Mouse (Mus musculus) hindlimb bud, embryonic 11.5 days (tissue): Measurements from ENCODE around the gene BC024063.
"Not testable (repeated sequence)": the region's sequence is repeated elsewhere in the genome, so short reads cannot be mapped to it uniquely, and the experiment has no call there.

Source experiments
- DNase-seq: peaks from one replicate; pipeline ENCODE4 v3.0.0-alpha.2; 2012; ENCODE audit warnings: low read depth, low spot score; ENCODE audit errors: extremely low spot score

Gene BC024063

DNA sequence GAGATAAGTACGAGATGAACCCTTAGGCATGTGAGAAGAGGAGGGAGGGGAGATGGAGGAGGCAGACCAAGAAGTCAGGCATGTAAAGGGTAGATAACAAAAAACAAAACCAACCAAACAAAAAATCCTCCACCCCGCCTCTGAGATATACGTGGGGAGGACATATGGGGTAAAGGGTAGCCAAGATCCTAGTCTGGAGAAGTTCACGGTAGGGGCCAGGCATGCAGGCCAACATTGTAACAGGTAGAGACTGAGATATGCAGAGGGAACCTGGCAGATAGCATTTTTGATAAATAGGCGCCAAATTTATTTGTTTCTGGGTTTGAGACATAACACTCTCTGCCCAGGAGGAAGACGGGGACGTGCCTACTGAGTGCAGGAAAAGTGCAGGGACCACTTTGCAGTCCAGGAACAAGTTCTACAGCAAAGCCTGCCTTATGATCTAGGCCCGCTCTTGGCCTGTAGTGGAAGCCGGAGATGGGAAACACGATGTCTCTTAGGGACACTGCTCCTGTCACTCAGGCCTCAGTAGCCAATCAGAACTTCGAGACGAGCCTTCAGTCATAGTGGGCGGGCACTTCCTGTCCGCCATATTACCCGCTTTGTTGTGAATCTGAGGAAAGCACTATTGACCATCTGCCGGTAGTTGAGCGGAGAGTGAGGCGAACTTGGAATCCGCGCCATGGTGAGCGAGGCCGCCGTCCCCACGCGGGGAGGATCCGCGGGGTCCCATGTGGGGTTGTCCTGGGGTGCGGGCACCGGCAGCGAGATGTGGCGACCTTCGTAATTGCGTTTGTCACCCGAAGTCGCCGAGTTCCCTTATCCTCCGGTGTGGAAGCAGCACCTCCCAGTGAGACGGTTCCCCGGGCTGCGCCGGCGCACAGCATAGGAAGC, at the start of gene BC024063:
TSS of gene BC024063 (plus strand) at position 626 of the 894 bp plus-strand sequence.
- DNase-seq: peak; percentile 42

DNA sequence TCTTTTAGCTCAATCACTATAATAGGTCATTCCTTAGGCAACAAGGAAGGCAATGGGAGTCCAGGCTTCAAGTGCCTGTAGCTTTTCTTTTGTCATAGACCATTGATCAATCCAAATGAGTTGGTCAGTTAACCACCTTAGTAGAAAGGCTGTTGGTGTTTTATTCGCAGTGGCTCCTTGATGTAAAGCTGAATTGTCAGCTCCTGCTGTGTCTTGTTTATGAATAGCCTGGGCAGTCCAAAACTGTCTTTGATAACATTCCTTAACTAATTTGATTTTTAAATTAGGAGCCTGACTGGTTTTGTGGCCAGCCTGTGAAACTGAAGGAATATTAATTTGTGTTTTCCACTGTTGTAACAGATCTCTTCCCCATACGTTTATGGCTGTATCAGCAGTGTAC, 41.0 kb upstream of the BC024063 start:
- no peak for DNase-seq

DNA sequence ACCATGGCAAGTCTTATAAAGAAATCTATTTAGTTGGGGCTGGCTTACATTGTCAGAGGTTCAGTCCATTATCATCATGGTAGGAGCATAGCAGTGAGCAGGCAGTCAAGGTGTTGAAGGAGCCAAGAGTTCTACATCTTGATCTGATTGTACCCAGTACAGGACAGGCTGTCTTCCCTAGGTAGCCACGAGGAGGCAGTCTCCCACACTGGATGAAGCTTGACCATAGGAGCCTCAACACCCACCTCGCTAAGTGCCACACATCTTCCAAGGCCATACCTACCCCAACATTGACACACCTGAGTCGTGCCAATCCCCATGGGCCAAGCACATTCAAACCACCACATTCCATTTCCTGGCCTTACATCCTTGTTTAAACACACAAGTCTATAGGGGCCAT, 36.5 kb upstream of the BC024063 start:
- DNase-seq: no peak

DNA sequence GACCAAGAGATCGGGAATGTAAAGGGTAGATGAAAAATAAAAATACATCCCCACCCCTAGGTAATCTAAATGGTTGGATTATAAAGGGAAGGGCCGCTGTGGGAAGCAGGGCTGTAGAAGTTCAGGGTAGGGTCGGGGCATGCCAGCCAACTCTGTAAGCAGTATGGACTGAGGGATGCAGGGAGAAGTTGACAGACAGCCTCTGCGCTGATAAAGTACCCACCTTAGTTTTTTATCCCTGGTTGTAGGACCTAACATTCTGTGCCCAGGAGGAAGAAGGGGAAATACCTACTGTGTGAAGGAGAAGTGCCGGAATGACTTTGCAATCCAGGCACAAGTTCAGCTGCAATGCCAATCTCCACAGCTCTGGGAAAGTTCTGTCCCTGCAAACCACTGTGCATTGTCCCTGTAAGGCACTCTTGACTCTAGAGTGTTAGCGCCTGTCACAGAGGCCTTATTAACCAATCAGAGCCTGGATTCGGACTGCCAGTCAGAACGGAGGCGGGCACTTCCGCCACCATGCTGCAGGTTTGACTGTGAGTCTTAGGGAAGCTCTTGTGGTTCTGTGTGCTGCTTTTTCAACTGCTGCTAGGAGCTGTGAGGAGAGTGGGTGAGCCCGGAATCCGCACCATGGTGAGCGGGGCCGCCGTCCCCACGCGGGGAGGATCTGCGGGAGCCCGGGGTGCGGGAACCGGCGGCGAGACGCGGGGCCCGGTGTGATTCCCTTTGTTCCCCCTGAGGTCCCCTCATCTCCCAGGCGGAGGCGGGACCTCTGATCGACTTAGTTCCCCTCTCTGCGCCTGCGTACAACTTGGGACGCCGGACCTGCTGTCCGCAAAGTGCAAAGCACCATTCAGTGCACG, 35.3 kb upstream of the BC024063 start, which contains the start of gene Zfp873:
TSS of gene Zfp873 (plus strand) at position 527 of the 863 bp plus-strand sequence.
- DNase-seq: peak; percentile 77

DNA sequence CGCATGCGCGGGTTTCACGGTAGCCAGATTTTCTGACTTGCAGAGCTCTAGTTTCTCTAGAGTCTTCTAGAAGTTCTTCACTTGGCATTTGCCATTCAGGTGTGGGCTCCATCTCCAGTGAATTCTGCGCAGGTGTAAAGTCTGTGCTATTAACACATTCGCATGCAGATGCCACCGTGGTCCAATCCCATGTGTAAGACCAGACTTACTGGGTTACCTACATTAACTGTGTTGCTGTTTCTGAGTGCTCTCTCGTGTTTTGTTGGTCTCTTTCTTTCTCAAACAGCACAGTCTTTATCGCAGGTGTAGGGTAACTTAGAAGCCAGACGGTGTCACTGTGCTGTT, 34.7 kb upstream of the BC024063 start:
- peak; percentile 92 for DNase-seq

DNA sequence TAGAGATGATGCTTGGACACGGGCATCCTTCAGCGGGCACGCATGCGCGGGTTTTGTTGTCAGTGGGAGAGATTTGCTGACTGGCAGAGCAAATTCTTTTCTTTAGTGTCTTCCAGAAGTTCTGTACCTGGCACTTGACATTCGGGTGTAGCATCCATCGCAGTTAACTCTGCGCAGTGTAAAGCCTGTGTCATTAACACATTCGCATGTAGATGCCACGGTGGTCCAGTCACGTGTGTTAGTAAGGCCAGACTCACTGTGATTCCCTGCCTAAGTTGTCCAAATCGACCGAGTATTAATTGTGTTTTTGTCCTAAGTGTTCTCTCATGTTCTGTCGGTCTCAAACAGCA, 444 bp downstream of the BC024063 start:
- not testable (repeated sequence) for DNase-seq

DNA sequence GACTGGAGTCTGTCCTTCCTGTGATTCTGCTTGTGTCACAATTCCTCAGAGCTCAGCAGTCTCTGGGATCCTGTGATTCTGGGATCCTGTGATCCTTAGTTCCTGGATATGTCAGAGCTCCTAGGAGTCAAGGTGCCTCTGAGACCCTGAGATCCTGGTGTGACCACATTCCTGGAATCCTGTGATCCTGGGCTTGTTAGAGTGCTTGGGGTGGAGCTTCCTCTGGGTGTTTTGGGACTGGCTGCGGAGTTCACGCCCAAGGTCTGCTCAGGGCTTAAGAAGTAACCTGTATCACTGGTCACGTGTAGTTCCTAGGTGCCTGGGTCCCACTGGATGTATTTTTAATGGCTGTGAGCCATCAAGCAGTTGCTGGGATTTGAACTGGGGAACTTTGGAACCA, 34.1 kb downstream of the BC024063 start:
- no peak for DNase-seq

DNA sequence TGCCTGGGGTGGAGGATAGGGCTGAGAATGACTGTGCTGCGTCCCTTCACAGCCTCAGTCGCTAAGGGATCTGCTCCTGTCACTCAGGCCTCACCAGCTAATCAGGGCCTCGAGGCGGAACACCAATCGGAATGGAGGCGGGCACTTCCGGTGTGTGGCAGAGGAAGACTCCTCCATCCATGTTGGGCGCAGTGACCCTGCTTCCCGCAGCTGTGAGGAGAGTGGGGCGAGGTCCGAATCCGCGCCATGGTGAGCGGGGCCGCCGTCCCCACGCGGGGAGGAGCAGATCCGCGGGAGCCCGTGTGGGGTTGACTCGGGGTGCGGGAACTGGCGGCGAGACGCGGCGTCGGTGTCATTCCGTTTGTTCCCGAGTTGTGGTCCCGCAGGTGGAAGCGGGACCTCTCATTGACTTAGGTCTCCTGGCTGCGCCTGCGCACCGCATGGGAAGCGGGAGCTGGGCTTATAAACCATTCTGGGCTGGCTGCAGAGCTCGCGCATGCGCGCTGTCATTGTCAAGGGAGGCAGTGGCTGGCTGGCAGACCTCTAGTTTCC, 44.8 kb downstream of the BC024063 start, which contains the start of gene AU041133:
TSS of gene AU041133 (plus strand) at position 164 of the 552 bp plus-strand sequence.
- DNase-seq: peak; percentile 58

DNA sequence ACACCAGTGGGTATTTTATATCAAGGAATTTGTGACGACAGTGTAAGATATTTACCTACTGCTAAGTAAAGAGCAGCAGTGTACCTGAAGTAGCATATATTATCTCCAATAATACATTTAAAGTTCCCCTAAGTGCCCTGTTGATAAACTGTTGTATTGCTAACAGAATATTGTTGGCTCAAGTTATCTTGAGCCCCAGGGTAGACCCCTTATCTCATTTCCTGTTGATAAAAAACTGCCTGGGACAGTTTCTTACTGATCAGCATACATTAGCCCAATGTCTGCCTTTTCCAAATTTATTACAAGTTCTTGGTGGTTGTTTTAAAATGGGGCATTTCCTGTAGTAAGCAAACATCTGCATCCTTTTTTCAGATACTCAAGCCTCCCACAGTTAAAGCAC, 62.1 kb downstream of the BC024063 start:
- DNase-seq: no peak

DNA sequence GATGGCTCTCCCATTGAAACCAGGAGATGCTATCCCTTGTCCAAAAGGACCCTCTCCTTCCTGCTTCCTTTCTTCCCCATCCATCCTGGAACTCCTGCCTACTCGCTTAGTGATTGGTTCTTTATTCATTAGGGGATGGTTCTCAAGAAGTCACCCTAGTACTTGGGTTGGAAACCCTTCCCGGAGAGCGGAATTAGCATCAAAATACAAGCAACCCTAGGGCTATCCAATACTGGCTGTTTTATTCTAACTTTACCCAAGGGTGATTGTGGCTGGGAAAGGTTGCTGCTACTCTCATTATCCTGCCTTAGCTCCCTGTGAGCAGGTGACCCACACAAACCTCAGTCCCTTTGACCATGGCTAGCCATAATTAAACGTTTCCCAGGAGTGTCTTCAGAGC, 64.4 kb downstream of the BC024063 start:
- no peak for DNase-seq
